Mouse (Mus musculus) heart, postnatal 0 days (tissue): ENCODE results near the gene Dapk2.

Source experiments
- CTCF ChIP-seq: IDR thresholded peaks from 2 replicates; pipeline ENCODE4 v1.5.1; 2016; ENCODE audit warnings: antibody characterized with exemption, control low read depth, low read depth
- EP300 ChIP-seq: IDR thresholded peaks from 2 replicates; pipeline ENCODE4 v1.6.1; 2016; ENCODE audit warnings: antibody characterized with exemption, low read depth

- TF ChIP-seq CTCF = no peak
- TF ChIP-seq EP300 = no peak
Observed at GRCm38 (mm10) chr9:66125543-66126455, 32.2 kb upstream of the Dapk2 start.
